Mouse (Mus musculus) cerebellum, adult 2 months (tissue): ENCODE results near the gene B4galt2.

Source experiments
- CTCF ChIP-seq: fragments of 200-500 bp; IDR thresholded peaks from 2 replicates; pipeline ENCODE4 v1.5.1; 2011; ENCODE audit warnings: low read depth, mild to moderate bottlenecking, control low read depth, low read length, moderate library complexity, borderline replicate concordance; ENCODE audit not compliant: insufficient read depth
- POLR2A ChIP-seq: fragments of 200-500 bp; IDR thresholded peaks from 2 replicates; pipeline ENCODE4 v1.6.1; 2011; ENCODE audit warnings: low read length, control low read depth, borderline replicate concordance; ENCODE audit not compliant: insufficient read depth

DNA sequence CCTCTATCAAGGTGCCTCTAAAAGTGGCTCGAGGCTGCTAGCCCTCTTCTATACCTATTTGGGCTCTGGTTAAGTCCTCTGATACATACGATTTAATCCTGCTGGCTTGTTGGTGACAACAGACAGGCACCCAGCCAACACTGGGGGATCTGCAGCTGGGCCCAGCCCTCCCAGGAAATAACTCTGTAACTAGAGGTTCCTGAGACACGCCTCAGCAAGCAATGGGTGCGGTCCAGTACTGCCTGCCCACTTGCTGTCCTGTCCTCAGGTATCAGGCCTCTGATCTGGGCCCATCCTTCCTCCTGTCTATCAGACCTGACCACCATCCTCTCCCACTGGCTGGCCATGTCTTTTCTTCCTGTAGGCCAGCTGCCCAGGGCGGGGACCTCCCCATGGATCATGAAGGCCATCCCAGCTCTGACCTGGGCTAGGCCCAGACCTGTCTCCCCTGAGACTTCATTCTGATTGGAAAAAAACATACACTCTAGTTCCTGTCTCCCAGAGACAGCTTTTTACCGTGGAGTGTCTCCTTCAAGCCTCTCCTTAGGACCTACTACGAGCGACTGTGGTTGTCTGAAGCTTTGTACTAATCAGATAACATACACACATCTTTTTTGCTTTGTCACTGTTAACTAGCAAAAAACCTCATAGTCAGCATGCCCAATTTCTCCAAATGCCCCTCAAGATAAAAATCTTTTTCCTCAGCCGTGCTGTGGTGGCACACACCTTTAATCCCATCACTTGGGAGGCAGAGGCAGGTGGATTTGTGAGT, 51.2 kb downstream of the B4galt2 start:
- TF ChIP-seq CTCF = no peak
- no peak for TF ChIP-seq POLR2A
